Mouse (Mus musculus) liver, embryonic 16.5 days (tissue): ENCODE results near the gene Kyat1. TPM values are rescaled to one million over a fixed set of nuclear protein-coding genes. Genes with fewer than 3 reads are reported as not detected.

Experiments
- ATAC-seq: fragments of 200-750 bp; cut with Nextera tagmentation; 2 replicates; pipeline ENCODE4 v1.8.0; 2017; ENCODE audit warnings: low read depth, mild to moderate bottlenecking, moderate number of reproducible peaks, moderate library complexity
- H3K27ac ChIP-seq: fragments of 300-500 bp; sonication (generic); 2 replicates; pipeline ENCODE4 v1.5.1; 2014; ENCODE audit warnings: mild to moderate bottlenecking, low read length
- H3K27me3 ChIP-seq: fragments of 300-500 bp; sonication (generic); 2 replicates; pipeline ENCODE4 v1.6.1; 2014; ENCODE audit warnings: low read depth, low read length, mixed read lengths; ENCODE audit not compliant: control insufficient read depth, insufficient read depth
- H3K36me3 ChIP-seq: fragments of 300-500 bp; sonication (generic); 2 replicates; pipeline ENCODE4 v1.6.1; 2014; ENCODE audit warnings: mild to moderate bottlenecking; ENCODE audit not compliant: control insufficient read depth, insufficient read depth
- H3K4me1 ChIP-seq: fragments of 300-500 bp; sonication (generic); 2 replicates; pipeline ENCODE4 v1.6.1; 2014; ENCODE audit warnings: low read depth, low read length, mixed read lengths; ENCODE audit not compliant: control insufficient read depth
- H3K4me2 ChIP-seq: fragments of 300-500 bp; sonication (generic); 2 replicates; pipeline ENCODE4 v1.6.1; 2014; ENCODE audit warnings: low read depth, low read length, mixed read lengths
- H3K4me3 ChIP-seq: fragments of 300-500 bp; sonication (generic); 2 replicates; pipeline ENCODE4 v1.5.1; 2014; ENCODE audit warnings: low read depth, mild to moderate bottlenecking, low read length
- H3K9ac ChIP-seq: fragments of 300-500 bp; sonication (generic); 2 replicates; pipeline ENCODE4 v1.6.1; 2014; ENCODE audit warnings: low read depth, low read length
- H3K9me3 ChIP-seq: fragments of 300-500 bp; sonication (generic); replicated peaks from 2 replicates; pipeline ENCODE4 v1.6.1; 2016; ENCODE audit warnings: low read length; ENCODE audit not compliant: control insufficient read depth
- WGBS: fragments of 180-500 bp; shearing (Covaris S2); extraction: QIAGEN DNeasy Blood & Tissue Kit; methylation state at CpG from one replicate; pipeline ENCODE4 v1.1.7; 2014; ENCODE audit not compliant: insufficient replicate concordance; 5-methylcytosine and 5-hydroxymethylcytosine counted together
- polyA plus RNA-seq: library from polyadenylated mRNA; unstranded; fragments of >200 nt; fragmentation: Nextera tagmentation; extraction: Ambion mirVana; gene quantifications from 2 replicates; pipeline ENCODE4 v1.2.1, GENCODE M21; 2015

Kyat1 gene
- 13.1 and 14.2 TPM in 2 replicates for polyA plus RNA-seq

DNA sequence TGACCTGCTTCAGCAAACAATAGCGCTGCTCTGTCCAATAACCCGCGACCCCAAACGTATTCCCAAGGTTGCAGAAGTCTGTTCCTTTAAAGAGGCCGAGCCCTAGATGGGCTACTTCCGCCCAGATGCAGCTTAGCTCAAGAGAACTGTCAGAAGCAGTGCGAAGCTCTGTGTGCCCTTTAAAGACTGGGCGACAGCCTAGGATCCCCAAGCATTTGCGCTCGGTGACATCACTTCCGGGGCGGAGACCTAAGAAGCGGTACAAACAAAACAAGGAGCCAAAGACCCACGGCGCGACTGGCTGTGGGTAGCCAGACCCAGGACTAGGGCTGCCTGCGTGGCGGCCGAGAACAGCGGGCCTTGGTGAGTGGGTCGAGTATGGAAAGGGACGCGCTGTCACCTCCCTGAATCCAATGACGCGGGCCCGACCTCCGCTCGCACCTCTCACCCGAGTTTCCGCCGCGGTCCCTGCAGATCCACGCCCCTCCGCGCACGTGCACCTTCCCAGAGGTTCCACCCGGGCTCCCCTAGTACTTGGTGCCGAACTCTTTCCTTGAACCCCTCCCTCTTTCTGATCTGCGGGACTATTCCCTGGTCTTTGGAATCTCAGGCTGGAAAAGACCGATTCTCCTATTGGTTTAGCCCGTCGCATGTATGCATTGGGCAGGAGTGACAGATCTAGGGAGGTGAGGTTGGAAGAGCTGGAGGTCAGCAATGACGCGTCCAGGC, at the start of gene Kyat1:
Gene Kyat1, minus strand, starts transcription at position 219 of the 729 bp plus-strand sequence.
- peak within 1 kb of the TSS; percentile 81 for H3K27ac ChIP-seq
- H3K4me2 ChIP-seq: peak within 1 kb of the TSS; percentile 92
- H3K4me1 ChIP-seq: peaks cover 13% of the 10 kb centered on the region
- peak within 1 kb of the TSS; percentile 76 for H3K9ac ChIP-seq
- WGBS: under 1% methylated on average over 44 of the region's 44 CpGs
- no peaks in the 10 kb centered on the region for H3K9me3 ChIP-seq
- peak; percentile 90 for ATAC-seq
- no peaks in the 10 kb centered on the region for H3K27me3 ChIP-seq
- H3K4me3 ChIP-seq: peak within 1 kb of the TSS; percentile 84
- no peaks in the 10 kb centered on the region for H3K36me3 ChIP-seq

DNA sequence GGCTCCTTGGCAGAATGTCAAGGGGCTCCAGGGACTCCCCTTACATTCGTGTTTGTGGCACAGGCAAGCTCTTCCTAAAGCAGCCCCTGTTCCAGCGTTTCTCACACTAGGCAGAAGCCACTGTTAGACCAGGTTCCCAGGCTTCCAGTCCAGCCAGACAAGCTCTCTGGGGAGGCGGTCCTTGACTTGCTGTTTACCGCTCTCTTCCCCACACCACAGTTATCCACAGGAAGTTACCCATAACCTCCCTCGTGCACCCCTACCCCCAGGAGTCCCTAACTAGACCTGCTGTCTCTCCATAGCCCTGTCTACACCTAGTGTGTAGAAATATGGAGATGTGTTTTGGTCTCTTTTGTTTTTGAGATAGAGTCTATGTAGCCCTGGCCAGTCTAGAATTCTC, 48.2 kb upstream of the Kyat1 start:
- peaks cover 12% of the 10 kb centered on the region for H3K4me1 ChIP-seq
- H3K27ac ChIP-seq: no peak overlapping the region
- H3K4me2 ChIP-seq: no peak overlapping the region
- H3K9me3 ChIP-seq: no peaks in the 10 kb centered on the region
- ATAC-seq: no peak
- no peak overlapping the region for H3K9ac ChIP-seq
- H3K4me3 ChIP-seq: no peak overlapping the region
- 40% methylated on average over 5 of the region's 5 CpGs for WGBS
- peaks cover 30% of the 10 kb centered on the region for H3K36me3 ChIP-seq
- no peaks in the 10 kb centered on the region for H3K27me3 ChIP-seq

DNA sequence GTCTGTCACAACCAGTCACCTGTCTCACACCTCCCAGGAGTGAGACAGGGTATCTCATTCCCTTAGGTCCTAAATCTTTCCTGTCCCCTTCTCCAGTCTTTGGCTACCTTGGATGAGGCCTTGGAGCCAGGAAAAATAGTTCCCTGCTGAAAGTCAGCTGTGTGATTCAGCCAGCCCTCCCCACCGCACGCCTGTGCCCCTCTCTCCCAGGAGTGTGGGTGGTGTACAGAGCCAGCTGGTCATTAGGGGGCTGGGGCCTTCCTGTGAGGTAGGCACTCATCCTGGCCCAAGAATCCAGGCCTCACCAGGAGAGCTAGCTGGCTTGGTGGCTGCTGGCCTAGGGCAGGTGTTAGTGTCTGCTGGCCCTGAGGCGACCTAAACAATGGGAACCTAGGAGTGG, 46.9 kb upstream of the Kyat1 start:
- peaks cover 30% of the 10 kb centered on the region for H3K36me3 ChIP-seq
- 67% methylated on average over 3 of the region's 3 CpGs for WGBS
- ATAC-seq: no peak

DNA sequence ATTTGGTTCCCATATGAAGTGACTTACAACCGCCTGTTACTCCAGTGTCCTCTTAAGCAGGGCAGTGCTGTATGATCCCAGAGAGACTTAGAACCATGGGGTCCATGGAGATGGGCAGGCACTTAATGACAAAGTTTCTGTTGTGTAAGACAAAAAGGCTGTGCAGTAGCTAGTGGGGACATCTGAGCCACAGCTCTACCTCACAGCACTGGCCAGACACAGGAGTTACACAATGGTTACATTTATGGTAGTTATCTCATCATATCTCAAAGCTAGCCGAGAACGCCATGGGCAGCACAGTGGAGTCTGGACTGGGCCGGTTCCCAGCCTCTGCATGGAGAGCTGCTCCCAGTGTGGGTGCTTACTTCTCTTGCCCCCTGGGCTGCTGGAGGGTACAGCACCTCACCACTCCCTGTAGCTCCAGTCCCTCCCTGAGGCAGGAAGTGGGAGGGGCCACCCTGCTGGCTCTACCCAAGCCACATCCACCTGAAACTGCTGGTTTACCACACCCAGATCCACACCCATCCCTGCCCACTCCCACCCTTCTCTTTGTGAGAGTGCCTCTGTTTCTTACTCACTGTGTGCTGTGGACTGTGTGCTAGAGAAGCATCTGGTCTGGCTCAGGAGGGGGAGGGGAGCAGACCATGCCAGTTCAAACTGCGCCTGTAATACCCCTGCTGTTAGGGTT, 45.9 kb upstream of the Kyat1 start:
- H3K9ac ChIP-seq: no peak overlapping the region
- no peaks in the 10 kb centered on the region for H3K27me3 ChIP-seq
- peak overlapping the region; percentile 39 for H3K27ac ChIP-seq
- H3K4me3 ChIP-seq: no peak overlapping the region
- no peaks in the 10 kb centered on the region for H3K9me3 ChIP-seq
- peaks cover 23% of the 10 kb centered on the region for H3K36me3 ChIP-seq
- peak; percentile 69 for ATAC-seq
- H3K4me2 ChIP-seq: peak overlapping the region; percentile 15
- WGBS: 41% methylated on average over 5 of the region's 5 CpGs
- H3K4me1 ChIP-seq: peaks cover 12% of the 10 kb centered on the region

More for the DNA sequence above, 46.9 kb upstream of the Kyat1 start:
- no peak overlapping the region for H3K4me3 ChIP-seq
- H3K4me2 ChIP-seq: no peak overlapping the region
- H3K27ac ChIP-seq: no peak overlapping the region
- no peak overlapping the region for H3K9ac ChIP-seq
- peaks cover 12% of the 10 kb centered on the region for H3K4me1 ChIP-seq
- no peaks in the 10 kb centered on the region for H3K9me3 ChIP-seq
- H3K27me3 ChIP-seq: no peaks in the 10 kb centered on the region

DNA sequence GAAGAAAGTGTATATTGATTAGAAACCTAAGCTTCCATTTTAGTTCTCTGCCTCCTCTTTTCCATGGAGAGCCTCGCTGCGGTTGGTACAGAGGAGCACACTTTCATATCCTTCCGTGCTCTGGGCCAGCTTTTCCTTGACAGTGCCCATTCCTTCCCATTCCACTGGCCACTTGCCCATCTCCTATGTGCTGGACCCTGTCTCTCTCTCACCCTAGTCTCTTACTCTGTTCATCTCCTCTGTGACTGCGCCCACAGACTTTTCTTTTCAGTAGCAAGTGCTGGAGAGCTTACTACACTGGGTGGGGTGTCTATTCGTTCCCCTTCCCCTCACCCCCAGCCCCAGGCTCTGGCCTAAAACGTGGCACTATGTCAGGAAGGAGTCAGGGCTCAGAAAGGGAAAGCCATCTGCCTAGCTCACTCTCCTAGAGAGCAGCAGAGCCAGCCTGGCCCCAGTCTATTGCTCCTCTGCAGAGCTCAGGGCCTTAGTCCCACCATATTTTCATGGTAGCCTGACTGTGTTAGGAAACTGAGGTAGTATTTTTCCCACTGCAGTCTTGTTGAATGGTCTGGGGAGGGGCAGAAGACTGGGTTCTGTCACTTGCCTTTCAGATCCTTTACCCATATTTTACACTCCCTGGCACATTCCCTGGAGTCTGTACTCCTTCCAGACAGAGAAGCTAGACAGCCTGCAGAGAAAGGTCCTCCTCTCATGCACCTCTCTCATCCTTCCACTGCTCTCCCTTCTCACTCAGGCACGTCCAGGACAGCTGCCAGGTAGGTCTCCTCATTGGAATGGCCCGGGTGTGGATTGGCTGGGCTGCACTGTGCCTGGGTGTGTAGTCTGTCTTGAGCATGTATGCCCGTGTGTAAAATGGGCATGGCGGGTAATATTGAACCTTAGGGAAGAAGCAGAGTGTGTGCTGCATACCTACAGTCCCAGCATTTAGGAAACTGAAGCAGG, 44.8 kb upstream of the Kyat1 start:
- H3K4me1 ChIP-seq: peaks cover 16% of the 10 kb centered on the region
- peaks cover 12% of the 10 kb centered on the region for H3K36me3 ChIP-seq
- no peak overlapping the region for H3K27ac ChIP-seq
- H3K9me3 ChIP-seq: no peaks in the 10 kb centered on the region
- no peak overlapping the region for H3K9ac ChIP-seq
- no peak for ATAC-seq
- no peak overlapping the region for H3K4me2 ChIP-seq
- WGBS: 77% methylated on average over 10 of the region's 10 CpGs
- H3K27me3 ChIP-seq: no peaks in the 10 kb centered on the region
- H3K4me3 ChIP-seq: no peak overlapping the region

DNA sequence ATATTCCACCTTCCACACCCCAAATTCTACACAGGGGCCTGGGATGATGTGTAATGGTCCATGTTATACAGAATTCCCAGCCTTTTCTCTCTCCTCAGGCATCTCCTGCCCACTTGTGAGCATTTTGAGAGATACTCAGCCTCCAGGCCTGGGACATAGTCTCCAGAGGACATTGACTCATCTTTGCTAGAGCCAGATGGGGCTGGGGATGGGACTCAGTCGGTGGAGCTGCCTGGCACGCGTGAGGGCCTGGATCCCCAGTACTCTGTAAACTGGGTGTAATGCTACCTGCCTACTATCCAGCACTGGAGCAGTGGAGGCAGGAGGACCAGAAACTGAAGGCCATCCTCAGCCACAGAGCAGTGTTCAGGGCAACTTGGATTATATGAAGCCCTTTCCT, 43.5 kb upstream of the Kyat1 start:
- no peak overlapping the region for H3K4me3 ChIP-seq
- peaks cover 17% of the 10 kb centered on the region for H3K4me1 ChIP-seq
- H3K36me3 ChIP-seq: peaks cover 6% of the 10 kb centered on the region; the same call in 1 of the 2 replicates
- H3K27ac ChIP-seq: no peak overlapping the region
- no peak overlapping the region for H3K4me2 ChIP-seq
- 80% methylated on average over 3 of the region's 3 CpGs for WGBS
- H3K9ac ChIP-seq: no peak overlapping the region
- no peak for ATAC-seq
- H3K27me3 ChIP-seq: no peaks in the 10 kb centered on the region
- H3K9me3 ChIP-seq: no peaks in the 10 kb centered on the region

DNA sequence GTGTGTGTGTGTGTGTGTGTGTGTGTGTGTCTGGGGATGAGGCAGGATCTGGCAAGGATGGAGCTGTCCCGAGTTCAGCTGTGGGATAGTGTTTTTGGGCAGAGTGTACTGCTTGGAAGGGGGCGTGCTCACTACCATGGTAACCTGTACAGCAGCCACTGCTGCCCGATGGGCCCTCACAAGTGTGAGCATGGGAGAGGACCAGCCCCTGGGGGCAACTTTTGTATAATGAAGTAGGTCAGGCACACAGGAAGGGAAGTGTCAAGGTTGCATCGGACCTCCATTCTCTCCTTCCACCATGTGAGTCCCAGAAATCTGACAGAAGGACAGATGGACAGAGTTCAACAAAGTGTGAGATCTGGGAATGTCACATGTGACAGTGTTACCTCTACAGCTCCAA, 42.0 kb upstream of the Kyat1 start:
- no peak for ATAC-seq
- Histone ChIP-seq H3K9me3 (no peaks in the 10 kb centered on the region), H3K4me2 (no peak overlapping the region), H3K27ac (no peak overlapping the region), H3K4me3 (no peak overlapping the region), H3K4me1 (peaks cover 23% of the 10 kb centered on the region), H3K9ac (no peak overlapping the region), H3K36me3 (peaks cover 12% of the 10 kb centered on the region; the same call in 1 of the 2 replicates), H3K27me3 (no peaks in the 10 kb centered on the region)
- WGBS: 79% methylated on average over 4 of the region's 4 CpGs

DNA sequence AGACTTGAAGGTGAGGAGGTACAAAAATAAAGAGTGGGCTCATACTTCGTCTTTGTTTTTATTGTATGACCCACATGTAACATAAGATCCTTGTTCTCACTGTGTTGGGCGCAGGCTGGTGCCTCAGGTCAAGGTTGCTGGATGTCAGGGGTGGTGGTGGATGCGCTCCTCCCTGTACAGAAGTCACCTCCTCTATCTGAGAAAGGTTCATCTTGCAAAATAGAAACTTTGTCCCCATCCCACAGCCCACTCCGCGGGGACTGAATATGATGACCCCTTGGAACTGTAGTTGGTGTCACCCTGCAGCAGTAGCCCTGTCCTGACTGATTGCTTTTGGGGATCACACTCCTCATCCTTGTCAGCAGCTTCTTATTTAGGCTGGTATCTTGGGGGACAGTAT, 41.4 kb upstream of the Kyat1 start:
- Histone ChIP-seq H3K4me3 (no peak overlapping the region), H3K27me3 (no peaks in the 10 kb centered on the region), H3K27ac (no peak overlapping the region), H3K4me1 (peaks cover 26% of the 10 kb centered on the region), H3K9ac (no peak overlapping the region), H3K9me3 (no peaks in the 10 kb centered on the region), H3K4me2 (no peak overlapping the region), H3K36me3 (peaks cover 12% of the 10 kb centered on the region; the same call in 1 of the 2 replicates)
- WGBS: 75% methylated on average over 5 of the region's 5 CpGs
- 0 out of 2 replicates have a peak, but pooled peaks have one; percentile 6 for ATAC-seq
